Mouse (Mus musculus) kidney, embryonic 16.5 days (tissue): ENCODE data around the gene Mettl1. TPM values are rescaled to one million over a fixed set of nuclear protein-coding genes. Genes with fewer than 3 reads are reported as not detected.
A peak's percentile ranks its signal among the peaks of the same experiment; 100 is the strongest.

Experiments
- ATAC-seq: fragments of 200-750 bp; cut with Nextera tagmentation; 2 replicates; pipeline ENCODE4 v1.8.0; 2017; ENCODE audit warnings: moderate TSS enrichment; ENCODE audit not compliant: low FRiP score, low TSS enrichment
- H3K27ac ChIP-seq: fragments of 300-500 bp; sonication (generic); 2 replicates; pipeline ENCODE4 v1.5.1; 2014; ENCODE audit warnings: low read length
- H3K27me3 ChIP-seq: fragments of 300-500 bp; sonication (generic); 2 replicates; pipeline ENCODE4 v1.6.1; 2014; ENCODE audit warnings: low read length, control low read depth, mixed read lengths; ENCODE audit not compliant: insufficient read depth
- H3K36me3 ChIP-seq: fragments of 300-500 bp; sonication (generic); 2 replicates; pipeline ENCODE4 v1.6.1; 2014; ENCODE audit warnings: low read length, control low read depth, mixed read lengths; ENCODE audit not compliant: insufficient read depth
- H3K4me1 ChIP-seq: fragments of 300-500 bp; sonication (generic); 2 replicates; pipeline ENCODE4 v1.6.1; 2014; ENCODE audit warnings: low read length, control low read depth, mixed read lengths; ENCODE audit not compliant: insufficient read depth
- H3K4me2 ChIP-seq: fragments of 300-500 bp; sonication (generic); replicated peaks from 2 replicates; pipeline ENCODE4 v1.6.1; 2014; ENCODE audit warnings: low read depth, low read length
- H3K4me3 ChIP-seq: fragments of 300-500 bp; sonication (generic); 2 replicates; pipeline ENCODE4 v1.5.1; 2014; ENCODE audit warnings: mild to moderate bottlenecking, low read length
- H3K9ac ChIP-seq: fragments of 300-500 bp; sonication (generic); replicated peaks from 2 replicates; pipeline ENCODE4 v1.6.1; 2014; ENCODE audit warnings: low read length
- H3K9me3 ChIP-seq: fragments of 300-500 bp; sonication (generic); 2 replicates; pipeline ENCODE4 v1.6.1; 2016; ENCODE audit warnings: low read length, control low read depth
- WGBS: fragments of 180-500 bp; shearing (Covaris S2); extraction: QIAGEN DNeasy Blood & Tissue Kit; methylation state at CpG from one replicate; pipeline ENCODE4 v1.1.7; 2014; 5-methylcytosine and 5-hydroxymethylcytosine counted together
- polyA plus RNA-seq: library from polyadenylated mRNA; unstranded; fragments of >200 nt; fragmentation: Nextera tagmentation; extraction: Ambion mirVana; gene quantifications from 2 replicates; pipeline ENCODE4 v1.2.1, GENCODE M21; 2015

Gene Mettl1
- polyA plus RNA-seq, 1 experiment from 2014 or later: 52.8 TPM

GRCm38 (mm10) chr10:127016488-127016887 is 24.7 kb upstream of the Mettl1 start:
- Histone ChIP-seq H3K4me3 (no peak overlapping the region), H3K36me3 (no peaks in the 10 kb centered on the region), H3K27me3 (no peaks in the 10 kb centered on the region), H3K27ac (no peak overlapping the region), H3K4me1 (no peaks in the 10 kb centered on the region), H3K9me3 (no peaks in the 10 kb centered on the region), H3K4me2 (no peak overlapping the region), H3K9ac (no peak overlapping the region)
- 59% methylated on average over 5 of the region's 5 CpGs for WGBS
- ATAC-seq: peak; percentile 47

DNA sequence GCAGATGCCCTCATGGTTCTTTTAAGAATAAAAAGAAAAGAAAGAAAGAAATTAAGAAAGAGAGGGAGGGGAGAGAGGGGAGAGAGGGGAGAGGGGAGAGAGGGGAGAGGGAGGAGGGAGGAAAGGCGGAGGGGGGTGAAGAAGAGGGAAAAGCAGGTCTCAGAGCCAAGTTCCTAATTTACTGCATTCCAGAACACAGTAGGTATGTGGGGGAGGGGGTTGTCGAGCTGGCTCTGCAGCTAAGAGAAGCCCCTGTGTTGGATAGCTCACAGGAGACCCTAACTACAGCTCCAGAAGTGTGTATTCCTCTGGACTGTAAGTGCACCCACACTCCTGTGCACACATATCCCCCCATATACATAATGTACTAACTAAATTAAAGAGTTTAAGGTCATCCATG is 24.1 kb upstream of the Mettl1 start:
- Histone ChIP-seq H3K4me2 (no peak overlapping the region), H3K27ac (no peak overlapping the region), H3K4me3 (no peak overlapping the region), H3K36me3 (peaks cover 4% of the 10 kb centered on the region; the same call in 1 of the 2 replicates), H3K27me3 (no peaks in the 10 kb centered on the region), H3K4me1 (no peaks in the 10 kb centered on the region), H3K9me3 (no peaks in the 10 kb centered on the region), H3K9ac (no peak overlapping the region)
- WGBS: 0% methylated on average over 2 of the region's 2 CpGs
- no peak for ATAC-seq

- H3K4me1 ChIP-seq: no peaks in the 10 kb centered on the region
- H3K27me3 ChIP-seq: no peaks in the 10 kb centered on the region
- no peak overlapping the region for H3K9ac ChIP-seq
- no peak overlapping the region for H3K27ac ChIP-seq
- ATAC-seq: no peak
- H3K4me3 ChIP-seq: no peak overlapping the region
- WGBS: 65% methylated on average over 16 of the region's 16 CpGs
- H3K9me3 ChIP-seq: no peaks in the 10 kb centered on the region
- no peak overlapping the region for H3K4me2 ChIP-seq
- peaks cover 17% of the 10 kb centered on the region for H3K36me3 ChIP-seq
These were observed 22.8 kb upstream of the Mettl1 start for GRCm38 (mm10) chr10:127018422-127018821.

GRCm38 (mm10) chr10:127030336-127031296 is 10.6 kb upstream of the Mettl1 start, which contains the start of gene Tsfm:
Gene Tsfm (minus strand): TSS chr10:127030840.
- peak; percentile 89 for ATAC-seq
- Histone ChIP-seq H3K4me3 (peak within 1 kb of the TSS; percentile 86), H3K27ac (peak within 1 kb of the TSS; percentile 83), H3K4me2 (peak within 1 kb of the TSS; percentile 63), H3K9me3 (no peaks in the 10 kb centered on the region), H3K9ac (peak within 1 kb of the TSS; percentile 80), H3K4me1 (peaks cover 6% of the 10 kb centered on the region; the same call in 1 of the 2 replicates), H3K27me3 (no peaks in the 10 kb centered on the region), H3K36me3 (peaks cover 30% of the 10 kb centered on the region)
- WGBS: 4% methylated on average over 56 of the region's 56 CpGs

GRCm38 (mm10) chr10:127033301-127033741 is 7.9 kb upstream of the Mettl1 start:
- Histone ChIP-seq H3K27ac (peak overlapping the region; percentile 29; the same call in 1 of the 2 replicates), H3K9ac (no peak overlapping the region), H3K9me3 (no peaks in the 10 kb centered on the region), H3K4me3 (no peak overlapping the region), H3K36me3 (peaks cover 4% of the 10 kb centered on the region), H3K27me3 (no peaks in the 10 kb centered on the region), H3K4me2 (no peak overlapping the region), H3K4me1 (peaks cover 6% of the 10 kb centered on the region; the same call in 1 of the 2 replicates)
- 84% methylated on average over 8 of the region's 8 CpGs for WGBS
- ATAC-seq: peak; percentile 39

- WGBS: 79% methylated on average over 12 of the region's 12 CpGs
- H3K9ac ChIP-seq: no peak overlapping the region
- no peak overlapping the region for H3K27ac ChIP-seq
- no peaks in the 10 kb centered on the region for H3K4me1 ChIP-seq
- no peak overlapping the region for H3K4me3 ChIP-seq
- no peaks in the 10 kb centered on the region; the same call in 1 of the 2 replicates for H3K27me3 ChIP-seq
- H3K9me3 ChIP-seq: no peaks in the 10 kb centered on the region
- no peaks in the 10 kb centered on the region for H3K36me3 ChIP-seq
- no peak for ATAC-seq
- H3K4me2 ChIP-seq: no peak overlapping the region
These were observed 4.9 kb upstream of the Mettl1 start for GRCm38 (mm10) chr10:127036273-127036672.

- no peaks in the 10 kb centered on the region for H3K36me3 ChIP-seq
- no peak for ATAC-seq
- no peak overlapping the region for H3K9ac ChIP-seq
- H3K27me3 ChIP-seq: no peaks in the 10 kb centered on the region; the same call in 1 of the 2 replicates
- H3K4me2 ChIP-seq: no peak overlapping the region
- H3K9me3 ChIP-seq: no peaks in the 10 kb centered on the region
- WGBS: 77% methylated on average over 12 of the region's 12 CpGs
- H3K4me1 ChIP-seq: peaks cover 5% of the 10 kb centered on the region
- no peak overlapping the region for H3K27ac ChIP-seq
- no peak overlapping the region for H3K4me3 ChIP-seq
These were observed 3.6 kb upstream of the Mettl1 start for GRCm38 (mm10) chr10:127037641-127038040.

GRCm38 (mm10) chr10:127040569-127041214 is 522 bp upstream of the Mettl1 start:
- no peaks in the 10 kb centered on the region; the same call in 1 of the 2 replicates for H3K27me3 ChIP-seq
- H3K9me3 ChIP-seq: no peaks in the 10 kb centered on the region
- H3K36me3 ChIP-seq: peaks cover 7% of the 10 kb centered on the region
- ATAC-seq: no peak; the same call in 1 of the 2 replicates
- WGBS: 3% methylated on average over 20 of the region's 20 CpGs
- H3K27ac ChIP-seq: no peak overlapping the region
- peaks cover 11% of the 10 kb centered on the region for H3K4me1 ChIP-seq
- H3K4me3 ChIP-seq: peak overlapping the region; percentile 79
- peak overlapping the region; percentile 73 for H3K9ac ChIP-seq
- H3K4me2 ChIP-seq: peak overlapping the region; percentile 99

DNA sequence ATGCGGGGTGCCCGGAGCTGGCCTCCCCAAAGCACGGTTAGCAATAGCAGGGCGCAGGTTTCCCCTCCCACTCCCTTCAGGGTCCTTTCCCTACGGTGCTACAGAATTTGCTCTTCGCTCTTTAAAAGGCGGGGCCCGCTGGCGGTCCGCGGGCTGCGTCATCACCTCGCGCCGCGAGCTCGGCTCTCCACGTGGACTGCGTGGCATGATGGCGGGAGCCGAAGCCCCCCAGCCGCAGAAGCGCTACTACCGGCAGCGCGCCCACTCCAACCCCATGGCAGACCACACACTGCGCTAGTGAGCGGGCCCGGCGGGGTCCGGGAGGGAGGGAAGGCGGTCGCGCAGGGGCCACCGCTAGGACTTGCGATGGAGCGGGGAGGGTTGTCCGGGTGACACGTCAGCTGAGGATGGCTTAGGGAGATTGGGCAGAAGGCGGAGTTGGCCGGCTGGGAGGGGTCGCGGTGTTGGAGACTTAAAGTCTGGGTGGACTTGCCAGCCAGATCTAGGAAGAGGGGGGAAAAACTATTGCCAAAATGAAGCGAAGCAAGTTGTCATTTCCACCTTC is 642 bp downstream of the Mettl1 start:
- no peaks in the 10 kb centered on the region for H3K9me3 ChIP-seq
- peak; percentile 83 for ATAC-seq
- H3K4me2 ChIP-seq: peak overlapping the region; percentile 99
- peaks cover 12% of the 10 kb centered on the region for H3K36me3 ChIP-seq
- H3K4me3 ChIP-seq: peak overlapping the region; percentile 79
- WGBS: 0% methylated on average over 44 of the region's 44 CpGs
- H3K27ac ChIP-seq: peak overlapping the region; percentile 59
- no peaks in the 10 kb centered on the region; the same call in 1 of the 2 replicates for H3K27me3 ChIP-seq
- peaks cover 11% of the 10 kb centered on the region for H3K4me1 ChIP-seq
- peak overlapping the region; percentile 73 for H3K9ac ChIP-seq
